Mouse (Mus musculus) urinary bladder, postnatal 4 days (tissue): ENCODE data around the gene Idua.

Source experiments
- DNase-seq, 2 experiments: peaks; one replicate each; pipeline ENCODE4 v3.0.0; 2021 to 2022; ENCODE audit warnings: low spot score in 2 of 2

Gene Idua

DNA sequence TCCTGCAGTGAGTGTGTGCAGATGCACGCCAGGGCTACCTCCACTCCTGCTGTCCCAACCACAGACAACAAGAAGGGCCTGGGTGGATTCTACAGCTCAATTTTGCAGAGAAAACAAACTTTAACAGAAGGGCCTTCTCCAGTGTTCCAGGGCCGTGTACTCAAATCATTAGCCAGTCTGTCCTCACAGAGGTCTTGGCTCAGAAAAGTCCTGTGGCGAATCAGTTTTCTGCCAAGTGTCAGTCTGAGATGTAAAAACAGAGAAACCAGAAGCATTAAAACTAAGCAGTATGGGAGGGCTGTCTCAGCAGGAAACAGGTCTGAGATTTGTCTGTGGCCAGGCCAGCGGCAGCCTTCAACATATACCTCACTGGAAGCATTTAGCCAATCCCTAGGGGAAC lies 57.9 kb downstream of the Idua start:
- DNase-seq, result no peak

DNA sequence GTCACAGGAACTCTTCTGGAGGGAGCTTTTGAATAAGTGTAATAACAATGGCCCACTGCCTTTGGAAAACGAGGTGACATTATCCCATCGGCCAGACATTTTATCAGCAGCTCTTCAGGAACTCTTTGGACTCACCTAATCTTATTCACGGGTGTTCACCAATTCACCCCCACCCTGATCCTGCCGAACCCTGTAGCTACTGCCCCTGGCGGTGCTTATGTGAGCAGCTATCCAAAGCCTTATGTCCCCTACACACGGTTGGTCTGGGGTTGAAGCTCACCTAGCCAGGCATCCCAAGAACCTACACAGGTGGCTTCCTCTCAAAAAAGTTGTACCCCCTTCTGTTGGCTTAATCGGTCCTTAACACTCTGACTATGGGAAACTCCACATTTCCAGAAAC lies 59.6 kb downstream of the Idua start:
- no peak for DNase-seq

DNA sequence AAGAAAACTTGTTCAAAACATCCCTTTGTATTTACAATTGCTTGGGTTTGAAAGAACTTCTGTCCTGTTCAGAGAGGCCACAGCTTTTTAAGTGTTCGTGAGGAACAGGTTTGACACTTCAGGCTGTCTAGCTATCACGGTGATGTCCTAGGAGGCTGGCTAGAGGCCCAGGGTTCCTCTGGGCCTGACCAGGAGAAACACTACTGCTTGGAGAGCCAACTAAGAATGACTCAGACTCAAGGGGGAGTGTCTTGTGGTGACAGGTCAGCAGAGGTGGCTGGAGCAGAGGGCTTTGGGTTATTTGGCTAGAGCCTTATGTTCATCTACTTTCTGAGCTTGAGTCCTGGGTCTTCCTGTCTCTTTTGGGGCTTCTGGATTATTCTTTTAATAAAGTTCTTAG lies 63.9 kb downstream of the Idua start:
- DNase-seq, result no peak

DNA sequence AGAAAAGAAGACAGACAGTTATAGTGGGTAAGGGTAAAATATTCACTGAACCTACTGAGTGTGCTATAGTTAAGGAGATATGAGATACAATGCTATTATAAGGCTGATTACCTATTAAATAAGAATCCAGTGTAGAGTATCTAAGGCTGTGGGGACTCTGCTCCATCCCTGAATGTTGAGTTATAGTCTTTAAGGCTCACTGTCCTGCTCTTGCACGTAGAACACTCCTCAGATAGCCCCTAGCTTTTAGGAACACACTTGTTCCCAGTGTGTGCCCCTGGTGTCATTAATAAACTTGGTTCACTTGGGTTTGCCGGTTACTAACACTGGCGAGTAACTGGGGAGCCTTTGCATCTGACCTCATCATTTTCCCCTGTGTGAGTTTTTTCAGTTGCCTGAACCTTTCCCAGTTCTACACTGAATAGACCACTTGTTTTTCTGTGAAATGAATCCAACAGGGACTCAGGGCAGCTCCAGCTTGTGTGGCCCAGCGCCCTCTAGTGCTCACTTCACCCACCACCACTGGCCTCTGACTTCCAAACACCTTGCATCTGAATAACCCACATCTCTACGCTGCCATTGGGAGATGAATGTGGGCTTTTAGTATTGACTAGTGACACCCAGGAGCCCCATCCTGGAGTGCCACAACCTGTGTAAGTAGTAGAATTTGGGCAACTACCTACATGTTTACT lies 66.6 kb downstream of the Idua start:
- peak in 1 of 2 experiments; percentile 42 for DNase-seq

DNA sequence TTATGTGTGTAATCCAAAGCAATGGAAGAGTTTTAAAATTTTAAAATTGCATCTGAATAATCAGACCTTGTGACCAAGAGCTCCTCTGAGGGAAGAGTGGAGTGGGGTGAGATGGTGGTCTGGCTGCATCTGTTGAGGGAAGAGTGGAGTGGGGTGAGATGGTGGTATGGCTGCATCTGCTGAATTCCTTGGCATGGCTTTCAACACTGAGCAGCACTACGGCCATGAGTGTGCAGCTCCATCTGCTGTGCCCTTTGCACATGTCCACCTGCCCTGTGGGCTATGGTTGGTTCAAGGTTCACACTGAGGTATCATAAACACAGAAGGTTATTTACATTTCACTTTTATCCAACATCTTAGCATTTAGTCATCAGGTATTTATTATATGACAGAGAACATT lies 67.3 kb downstream of the Idua start:
- no peak for DNase-seq
